Mouse (Mus musculus) heart, embryonic 13.5 days (tissue): ENCODE data around the gene Dync1li1. TPM values are rescaled to one million over a fixed set of nuclear protein-coding genes. Genes with fewer than 3 reads are reported as not detected.

Experiments
- ATAC-seq: fragments of 200-750 bp; cut with Nextera tagmentation; 2 replicates; pipeline ENCODE4 v1.8.0; 2017; ENCODE audit warnings: moderate TSS enrichment; ENCODE audit not compliant: insufficient number of reproducible peaks, low FRiP score, low TSS enrichment; ENCODE audit errors: extremely low read depth
- H3K27ac ChIP-seq: fragments of 300-500 bp; sonication (generic); replicated peaks from 2 replicates; pipeline ENCODE4 v1.5.1; 2015; ENCODE audit warnings: moderate library complexity, mild to moderate bottlenecking, inconsistent platforms
- H3K27me3 ChIP-seq: fragments of 300-500 bp; sonication (generic); replicated peaks from 2 replicates; pipeline ENCODE4 v1.6.1; 2015; ENCODE audit warnings: mild to moderate bottlenecking, inconsistent platforms
- H3K36me3 ChIP-seq: fragments of 300-500 bp; sonication (generic); 2 replicates; pipeline ENCODE4 v1.6.1; 2015; ENCODE audit warnings: mild to moderate bottlenecking, inconsistent platforms
- H3K4me1 ChIP-seq: fragments of 300-500 bp; sonication (generic); 2 replicates; pipeline ENCODE4 v1.6.1; 2015; ENCODE audit warnings: inconsistent platforms
- H3K4me2 ChIP-seq: fragments of 300-500 bp; sonication (generic); 2 replicates; pipeline ENCODE4 v1.6.1; 2015; ENCODE audit warnings: inconsistent platforms, mild to moderate bottlenecking, moderate library complexity
- H3K4me3 ChIP-seq: fragments of 300-500 bp; sonication (generic); 2 replicates; pipeline ENCODE4 v1.5.1; 2015; ENCODE audit warnings: moderate library complexity, mild to moderate bottlenecking, inconsistent platforms
- H3K9ac ChIP-seq: fragments of 300-500 bp; sonication (generic); 2 replicates; pipeline ENCODE4 v1.6.1; 2015; ENCODE audit warnings: inconsistent platforms, mild to moderate bottlenecking, moderate library complexity
- H3K9me3 ChIP-seq: fragments of 300-500 bp; sonication (generic); 2 replicates; pipeline ENCODE4 v1.6.1; 2016; ENCODE audit warnings: inconsistent platforms
- WGBS: fragments of 180-500 bp; shearing (Covaris S2); methylation state at CpG from one replicate; pipeline ENCODE4 v1.1.7; 2015; ENCODE audit warnings: mixed read lengths; 5-methylcytosine and 5-hydroxymethylcytosine counted together
- polyA plus RNA-seq: library from polyadenylated mRNA; unstranded; fragments of >200 nt; fragmentation: Nextera tagmentation; extraction: Ambion mirVana; gene quantifications from 2 replicates; pipeline ENCODE4 v1.2.1, GENCODE M21; 2015

Dync1li1 gene
- polyA plus RNA-seq, 1 experiment from 2014 or later, result 74.5 TPM

DNA sequence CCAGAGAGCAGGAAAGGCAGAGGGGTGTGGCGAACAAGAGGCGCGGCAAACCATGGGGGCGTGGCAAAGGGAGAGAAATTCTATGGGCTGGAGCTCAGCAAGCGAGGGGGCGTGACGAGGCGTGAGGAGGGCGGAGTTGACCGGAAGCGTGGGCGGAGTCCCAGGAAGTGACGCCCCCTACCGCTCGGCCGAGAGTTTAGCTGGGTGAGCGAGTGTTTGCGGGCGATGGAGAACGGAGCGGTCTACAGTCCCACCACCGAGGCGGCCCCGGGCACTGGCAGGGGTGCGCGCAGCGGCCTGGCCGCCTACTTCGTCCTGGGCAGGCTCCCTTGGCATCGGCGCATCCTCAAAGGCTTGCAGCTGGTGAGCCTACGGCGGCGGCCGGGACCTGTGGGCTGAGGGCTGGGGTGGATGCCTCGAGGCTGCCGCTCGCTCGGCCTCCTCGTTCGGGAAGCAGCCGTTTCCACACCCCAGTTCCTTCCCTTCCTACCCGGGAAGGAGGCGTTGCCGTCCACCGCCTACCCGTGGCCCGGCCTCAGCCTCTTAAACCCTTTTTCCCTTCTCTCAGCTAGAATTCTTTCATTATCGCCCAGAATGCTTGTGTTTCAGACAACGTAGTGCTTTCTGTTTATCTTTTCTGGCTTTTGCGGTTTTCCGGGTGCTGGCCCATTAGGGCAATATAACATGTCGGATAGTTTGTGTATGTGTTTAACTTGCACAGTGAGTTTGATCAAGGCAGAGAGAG, 42.6 kb downstream of the Dync1li1 start, which contains the start of gene Cmtm6:
Gene Cmtm6, plus strand, starts transcription at position 106 of the 745 bp plus-strand sequence.
- peak within 1 kb of the TSS; percentile 91 for H3K9ac ChIP-seq
- peak within 1 kb of the TSS; percentile 83 for H3K4me3 ChIP-seq
- H3K9me3 ChIP-seq, result no peaks in the 10 kb centered on the region
- ATAC-seq, result peak; percentile 95
- H3K4me1 ChIP-seq, result peaks cover 43% of the 10 kb centered on the region
- under 1% methylated on average over 53 of the region's 53 CpGs for WGBS
- H3K36me3 ChIP-seq, result peaks cover 4% of the 10 kb centered on the region; the same call in 1 of the 2 replicates
- H3K4me2 ChIP-seq, result peak within 1 kb of the TSS; percentile 89
- H3K27ac ChIP-seq, result peak within 1 kb of the TSS; percentile 90
- no peaks in the 10 kb centered on the region for H3K27me3 ChIP-seq

DNA sequence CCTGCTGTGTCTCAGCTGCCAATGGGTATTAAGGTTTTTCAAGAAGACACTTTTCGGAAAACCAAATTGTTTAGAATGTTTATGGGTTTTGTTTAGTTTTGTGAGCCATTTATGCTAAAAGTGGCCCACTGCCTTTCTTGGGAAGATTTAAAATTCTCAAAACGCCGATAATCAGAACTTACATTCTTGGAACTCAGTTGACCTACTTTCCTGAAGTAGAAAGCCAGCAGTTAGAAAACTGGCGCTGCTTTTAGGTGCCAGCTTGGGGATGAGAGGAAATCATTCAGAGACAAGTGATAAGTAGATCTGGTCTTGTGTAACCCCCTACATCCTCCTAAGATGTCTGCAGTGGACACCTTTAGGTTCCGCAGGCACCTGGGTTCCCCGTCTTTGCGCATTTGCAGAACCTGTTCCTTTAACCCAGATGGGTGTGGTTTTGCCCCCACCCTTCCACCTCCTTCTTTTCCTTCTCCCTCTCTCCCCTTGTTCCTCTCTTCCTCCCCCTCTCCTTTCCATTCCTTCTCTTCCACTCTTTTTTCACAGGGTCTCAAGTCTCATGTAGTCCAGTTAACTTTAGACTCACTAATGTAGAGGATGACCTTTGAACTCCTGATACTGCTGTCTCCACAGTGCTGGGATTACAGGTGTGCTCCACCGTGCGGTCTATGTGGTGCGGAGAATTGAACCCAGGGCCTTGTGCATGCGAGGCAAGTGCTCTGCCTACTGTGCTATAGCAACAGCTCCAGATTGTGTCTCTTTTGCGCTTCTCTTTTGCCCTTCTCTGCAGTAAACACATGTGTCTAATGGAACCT, 43.5 kb downstream of the Dync1li1 start:
- H3K4me2 ChIP-seq, result peak overlapping the region; percentile 89
- H3K9ac ChIP-seq, result peak overlapping the region; percentile 91
- peak overlapping the region; percentile 90 for H3K27ac ChIP-seq
- H3K36me3 ChIP-seq, result peaks cover 4% of the 10 kb centered on the region; the same call in 1 of the 2 replicates
- ATAC-seq, result no peak
- H3K4me1 ChIP-seq, result peaks cover 51% of the 10 kb centered on the region
- H3K27me3 ChIP-seq, result no peaks in the 10 kb centered on the region
- 59% methylated on average over 12 of the region's 12 CpGs for WGBS
- H3K9me3 ChIP-seq, result no peaks in the 10 kb centered on the region
- H3K4me3 ChIP-seq, result peak overlapping the region; percentile 83

DNA sequence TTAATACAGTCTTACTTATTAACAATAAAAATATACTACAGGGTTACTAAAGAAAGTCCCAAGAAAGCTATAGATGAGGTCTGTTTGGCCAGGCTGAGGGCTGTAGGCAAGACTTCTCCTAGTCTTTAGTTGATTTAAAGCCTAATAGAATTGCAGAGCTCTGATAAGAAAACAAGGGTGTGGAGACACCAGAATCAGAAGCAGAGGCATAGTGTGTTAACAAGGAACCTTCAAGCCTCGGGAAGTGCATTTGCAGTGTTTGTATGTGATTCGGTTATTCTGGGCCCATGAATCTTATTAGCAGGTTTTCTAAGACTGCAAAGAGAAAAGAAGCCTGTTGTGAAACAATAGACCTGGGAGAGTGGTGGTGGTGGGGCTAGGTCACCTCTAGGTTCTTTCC, 44.6 kb downstream of the Dync1li1 start:
- Histone ChIP-seq H3K9ac (peak overlapping the region; percentile 61), H3K27ac (peak overlapping the region; percentile 51; the same call in 1 of the 2 replicates), H3K4me1 (peaks cover 57% of the 10 kb centered on the region), H3K4me3 (peak overlapping the region; percentile 15; the same call in 1 of the 2 replicates), H3K4me2 (peak overlapping the region; percentile 89), H3K27me3 (no peaks in the 10 kb centered on the region), H3K36me3 (peaks cover 9% of the 10 kb centered on the region), H3K9me3 (no peaks in the 10 kb centered on the region)
- WGBS, result 48% methylated on average over 2 of the region's 2 CpGs
- ATAC-seq, result no peak

DNA sequence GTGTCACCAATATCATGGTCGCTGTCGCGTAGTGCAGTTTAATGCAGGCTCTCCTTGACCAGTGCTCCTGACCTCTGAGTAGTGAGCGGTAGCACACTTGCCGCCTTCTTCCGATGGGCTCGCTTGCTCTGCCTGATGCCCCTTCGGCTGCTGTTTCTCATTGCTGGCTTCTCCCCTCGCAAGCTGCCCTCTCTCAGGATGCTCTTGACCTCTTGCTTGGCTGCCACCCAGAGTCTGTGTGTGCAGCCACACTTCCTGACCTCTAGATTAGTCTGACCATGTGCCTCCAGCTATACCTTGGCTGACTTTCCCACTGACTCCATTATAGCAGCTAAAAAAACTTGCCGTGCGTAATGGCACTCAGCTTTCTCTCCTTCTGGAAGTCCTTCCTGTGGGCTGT, 47.9 kb downstream of the Dync1li1 start:
- WGBS, result 35% methylated on average over 11 of the region's 11 CpGs
- Histone ChIP-seq H3K4me2 (peak overlapping the region; percentile 53), H3K9ac (peak overlapping the region; percentile 61), H3K27ac (peak overlapping the region; percentile 79), H3K4me3 (peak overlapping the region; percentile 14; the same call in 1 of the 2 replicates), H3K27me3 (no peaks in the 10 kb centered on the region), H3K9me3 (no peaks in the 10 kb centered on the region), H3K36me3 (peaks cover 32% of the 10 kb centered on the region), H3K4me1 (peaks cover 59% of the 10 kb centered on the region)
- peak; percentile 79 for ATAC-seq

DNA sequence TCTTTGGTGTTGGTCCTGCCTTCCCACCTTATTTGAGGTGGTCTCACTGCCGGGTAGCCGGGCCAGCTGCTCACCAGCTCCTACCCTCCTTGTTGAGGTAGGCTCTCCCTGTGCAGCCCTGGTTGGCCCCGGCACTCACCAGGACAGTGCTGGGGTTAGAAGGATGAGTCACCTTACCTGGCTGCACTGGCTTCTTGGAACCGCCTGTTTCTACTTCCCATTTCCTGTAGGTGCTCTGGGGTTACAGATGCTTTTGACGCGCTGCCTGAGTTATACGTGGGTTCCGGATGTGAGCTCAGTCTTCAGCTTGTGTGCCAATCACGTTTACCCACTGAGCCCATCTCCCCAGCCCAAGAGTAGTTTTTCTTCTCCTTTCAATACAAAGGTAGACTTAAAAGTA, 51.7 kb downstream of the Dync1li1 start:
- Histone ChIP-seq H3K36me3 (peaks cover 32% of the 10 kb centered on the region), H3K4me3 (no peak overlapping the region), H3K9me3 (no peaks in the 10 kb centered on the region), H3K27me3 (no peaks in the 10 kb centered on the region), H3K9ac (no peak overlapping the region), H3K4me2 (no peak overlapping the region), H3K4me1 (peaks cover 36% of the 10 kb centered on the region), H3K27ac (no peak overlapping the region)
- no peak for ATAC-seq
- WGBS, result 92% methylated on average over 9 of the region's 9 CpGs

DNA sequence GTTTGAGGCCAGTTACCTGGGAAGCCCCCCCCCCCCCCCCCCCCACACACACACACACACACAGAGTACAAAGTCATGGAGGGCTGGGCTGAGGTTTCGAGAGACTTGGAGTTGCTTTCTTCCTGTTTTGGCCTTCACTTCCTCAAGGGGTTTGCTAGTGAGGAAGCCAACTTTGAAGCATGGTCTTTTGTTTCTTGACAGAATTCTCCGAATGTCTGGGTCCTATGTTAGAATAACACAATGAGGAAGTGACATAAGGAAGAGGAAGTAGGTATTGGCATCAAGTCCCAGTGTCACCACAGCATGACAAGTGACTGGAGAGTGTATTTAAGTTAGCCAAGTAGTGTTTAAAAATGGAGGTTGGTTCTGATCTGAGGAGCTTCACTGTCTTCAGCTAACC, 54.1 kb downstream of the Dync1li1 start:
- no peak overlapping the region for H3K9ac ChIP-seq
- peaks cover 49% of the 10 kb centered on the region for H3K36me3 ChIP-seq
- peak overlapping the region; percentile 29 for H3K27ac ChIP-seq
- no peak overlapping the region for H3K4me2 ChIP-seq
- H3K27me3 ChIP-seq, result no peaks in the 10 kb centered on the region
- no peaks in the 10 kb centered on the region for H3K9me3 ChIP-seq
- WGBS, result 63% methylated on average over 2 of the region's 2 CpGs
- no peak for ATAC-seq
- H3K4me1 ChIP-seq, result peaks cover 25% of the 10 kb centered on the region
- H3K4me3 ChIP-seq, result no peak overlapping the region

DNA sequence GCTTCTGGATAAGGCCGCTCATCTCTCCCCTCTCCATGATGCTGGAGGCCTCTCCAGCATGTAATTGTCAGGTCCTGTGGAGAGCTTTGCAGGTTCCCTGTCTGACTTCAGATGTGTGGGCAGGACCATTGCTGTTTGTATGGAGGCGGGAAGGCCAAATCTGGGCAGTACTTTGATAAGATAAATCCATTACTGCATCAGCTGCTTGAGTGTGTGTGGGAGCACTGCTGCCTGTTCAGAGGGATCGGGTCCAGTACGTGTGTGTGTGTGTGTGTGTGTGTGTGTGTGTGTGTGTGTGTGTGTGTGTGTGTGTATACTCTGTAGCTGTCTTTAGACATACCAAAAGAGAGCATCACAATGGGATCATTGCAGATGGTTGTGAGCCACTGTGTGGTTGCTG, 56.6 kb downstream of the Dync1li1 start:
- WGBS, result 40% methylated on average over 4 of the region's 4 CpGs

DNA sequence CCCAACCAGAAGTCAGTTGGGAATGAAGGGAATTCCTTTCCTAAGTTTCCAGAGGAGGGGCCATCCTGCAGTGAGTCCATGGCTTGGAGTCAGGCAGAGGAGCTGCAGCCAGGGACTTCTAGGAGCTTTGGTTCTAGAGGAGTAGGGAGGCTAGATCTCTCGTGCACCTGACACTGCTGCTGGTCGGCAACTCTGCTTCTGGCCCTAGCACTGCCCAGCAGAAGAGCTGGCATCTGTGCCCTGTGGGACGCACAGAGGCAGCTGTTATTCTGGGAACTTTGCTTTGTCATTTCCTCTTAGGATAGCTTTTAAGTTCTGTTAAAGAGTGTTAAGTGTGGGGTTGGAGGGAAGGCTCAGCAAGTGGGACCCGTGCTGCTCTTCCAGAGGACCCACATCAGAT, 57.1 kb downstream of the Dync1li1 start:
- whole genome bisulfite sequencing, result 43% methylated on average over 4 of the region's 4 CpGs
- no peak overlapping the region for H3K9ac ChIP-seq
- no peak for ATAC-seq
- no peak overlapping the region for H3K4me2 ChIP-seq
- peaks cover 20% of the 10 kb centered on the region for H3K4me1 ChIP-seq
- H3K36me3 ChIP-seq, result peaks cover 55% of the 10 kb centered on the region
- no peak overlapping the region for H3K27ac ChIP-seq
- H3K27me3 ChIP-seq, result no peaks in the 10 kb centered on the region
- H3K4me3 ChIP-seq, result no peak overlapping the region
- no peaks in the 10 kb centered on the region for H3K9me3 ChIP-seq

More for the DNA sequence above, 56.6 kb downstream of the Dync1li1 start:
- Histone ChIP-seq H3K4me1 (peaks cover 25% of the 10 kb centered on the region), H3K9me3 (no peaks in the 10 kb centered on the region), H3K36me3 (peaks cover 55% of the 10 kb centered on the region), H3K27me3 (no peaks in the 10 kb centered on the region), H3K4me2 (no peak overlapping the region), H3K9ac (no peak overlapping the region), H3K4me3 (no peak overlapping the region), H3K27ac (no peak overlapping the region)
- ATAC-seq, result no peak

DNA sequence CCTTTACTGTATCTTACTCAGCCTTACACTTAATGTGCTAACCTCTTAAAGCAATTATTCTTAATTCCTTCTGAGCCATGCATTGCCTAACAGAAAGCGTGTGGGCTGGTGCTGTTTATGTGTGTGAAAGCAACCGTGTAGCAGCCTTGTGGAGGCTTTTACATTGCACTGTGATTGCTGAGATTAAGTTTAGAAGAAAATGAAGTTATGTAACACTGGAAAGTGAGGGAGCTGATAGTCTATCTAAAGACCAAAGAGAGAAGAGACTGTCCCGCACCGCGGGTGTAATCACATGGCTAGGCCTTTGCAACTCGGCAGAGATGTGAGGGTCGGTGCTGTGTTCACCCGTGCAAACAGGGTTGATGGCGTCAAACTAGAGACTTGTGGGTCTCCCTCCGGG, 58.4 kb downstream of the Dync1li1 start:
- H3K9me3 ChIP-seq, result no peaks in the 10 kb centered on the region
- no peak for ATAC-seq
- no peak overlapping the region for H3K27ac ChIP-seq
- H3K4me1 ChIP-seq, result peaks cover 18% of the 10 kb centered on the region
- H3K4me2 ChIP-seq, result no peak overlapping the region
- peaks cover 58% of the 10 kb centered on the region for H3K36me3 ChIP-seq
- no peak overlapping the region for H3K9ac ChIP-seq
- H3K27me3 ChIP-seq, result no peaks in the 10 kb centered on the region
- WGBS, result 69% methylated on average over 10 of the region's 10 CpGs
- H3K4me3 ChIP-seq, result no peak overlapping the region

DNA sequence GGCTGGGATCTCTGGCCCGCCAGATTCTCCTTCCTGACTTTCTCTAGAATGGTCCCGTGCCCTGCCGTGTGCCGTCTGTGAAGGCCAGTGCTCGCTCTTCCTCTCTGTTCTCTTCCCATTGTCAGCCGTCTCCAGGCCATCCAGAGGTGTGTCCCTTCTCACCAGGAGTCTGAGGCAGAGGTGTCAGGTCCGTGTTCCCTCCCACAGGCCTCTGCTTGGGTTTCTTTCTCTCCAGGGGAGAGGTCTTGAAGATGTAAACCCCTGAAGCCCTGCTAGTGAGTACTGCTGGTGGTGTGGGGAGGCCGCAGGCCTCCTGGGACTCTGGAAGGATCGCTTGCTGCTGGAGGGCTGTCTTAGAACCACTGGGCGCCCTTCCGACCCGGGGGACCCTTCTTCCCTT, 58.9 kb downstream of the Dync1li1 start:
- H3K4me2 ChIP-seq, result no peak overlapping the region
- H3K4me1 ChIP-seq, result peaks cover 14% of the 10 kb centered on the region
- peaks cover 58% of the 10 kb centered on the region for H3K36me3 ChIP-seq
- no peaks in the 10 kb centered on the region for H3K9me3 ChIP-seq
- ATAC-seq, result no peak
- whole genome bisulfite sequencing, result 79% methylated on average over 12 of the region's 12 CpGs
- H3K9ac ChIP-seq, result no peak overlapping the region
- no peaks in the 10 kb centered on the region for H3K27me3 ChIP-seq
- no peak overlapping the region for H3K4me3 ChIP-seq
- H3K27ac ChIP-seq, result no peak overlapping the region

DNA sequence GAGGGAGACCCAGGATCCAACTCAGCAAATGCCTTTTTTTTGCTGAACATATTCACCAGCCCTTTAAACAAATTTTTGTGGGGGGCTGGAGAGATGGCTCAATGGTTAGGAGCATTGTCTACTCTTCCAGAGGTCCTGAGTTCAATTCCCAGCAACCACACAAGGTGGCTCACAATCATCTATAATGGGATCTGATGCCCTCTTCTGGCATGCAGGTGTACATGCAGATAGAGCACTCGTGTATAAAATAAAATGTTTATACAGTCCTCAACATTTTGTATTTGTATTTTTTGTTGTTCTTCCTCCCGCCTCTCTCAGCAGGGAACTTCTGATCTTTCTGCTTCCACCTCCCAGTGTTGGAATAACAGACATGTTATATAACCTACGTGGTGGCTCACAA, 63.0 kb downstream of the Dync1li1 start:
- Histone ChIP-seq H3K27ac (no peak overlapping the region), H3K9ac (no peak overlapping the region), H3K4me2 (no peak overlapping the region), H3K9me3 (no peaks in the 10 kb centered on the region), H3K4me1 (peaks cover 8% of the 10 kb centered on the region), H3K27me3 (no peaks in the 10 kb centered on the region), H3K4me3 (no peak overlapping the region), H3K36me3 (peaks cover 68% of the 10 kb centered on the region)
- 85% methylated on average over 3 of the region's 3 CpGs for WGBS
- ATAC-seq, result no peak
